Mouse (Mus musculus): ENCODE measurements at regions not wholly inside any gene's neighbourhood (a gene's known extent, or its start where the extent isn't known, plus 50 kb on each side); places are given as distances from the start of the nearest gene placed in this dataset.
A peak's percentile ranks its signal among the peaks of the same experiment; 100 is the strongest.

DNA sequence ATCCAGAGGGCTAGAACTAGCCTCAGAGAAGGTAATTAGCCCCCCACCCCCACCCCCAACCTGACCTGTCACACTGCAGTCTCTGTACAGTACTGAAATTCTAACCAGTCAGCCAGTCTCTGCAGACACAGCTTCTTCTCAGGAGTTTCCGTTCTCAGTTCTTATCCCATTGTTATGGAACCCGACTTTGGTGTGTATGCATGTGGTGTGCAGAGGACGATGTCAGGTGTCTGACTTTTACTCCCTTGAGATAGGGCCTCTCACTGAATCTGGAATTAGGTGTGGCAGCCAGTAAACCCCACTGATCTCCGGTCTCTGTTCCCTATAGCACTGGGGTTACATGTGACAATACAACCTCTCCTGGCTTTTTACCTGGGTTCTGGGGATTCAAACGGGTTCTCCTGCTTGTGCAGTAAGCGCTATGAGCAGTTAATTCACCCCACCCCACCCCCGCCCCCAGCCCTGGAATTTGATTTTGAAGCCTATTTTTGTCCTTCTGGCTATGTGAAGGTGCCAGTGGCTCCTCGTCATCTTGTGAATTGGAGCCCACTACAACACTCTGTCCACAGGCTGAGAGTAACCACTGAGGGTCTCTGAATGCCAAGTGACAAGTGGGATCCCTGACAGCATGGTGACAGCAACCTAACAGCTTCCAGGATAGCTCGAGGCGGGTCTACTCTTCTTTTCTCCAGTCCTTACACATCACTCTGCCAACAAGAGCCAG, 429.4 kb downstream of the Fut8 start:
- WGBS = 80% methylated on average over 10 of the region's 10 CpGs
- Histone ChIP-seq H3K36me3 (ENCODE audit: control insufficient read depth, insufficient read depth, low read length) (no peaks in the 10 kb centered on the region), H3K27ac (ENCODE audit: low read depth, low read length) (no peak overlapping the region), H3K27me3 (ENCODE audit: control insufficient read depth, insufficient read depth, low read length) (no peaks in the 10 kb centered on the region), H3K4me2 (ENCODE audit: low read depth, low read length) (no peak overlapping the region), H3K4me3 (ENCODE audit: low read depth, low read length) (no peak overlapping the region), H3K9me3 (ENCODE audit: control insufficient read depth, low read length) (no peaks in the 10 kb centered on the region), H3K9ac (replicated peaks; ENCODE audit: low read depth, low read length) (no peak overlapping the region), H3K4me1 (ENCODE audit: control insufficient read depth, insufficient read depth, low read length) (no peaks in the 10 kb centered on the region)
- ATAC-seq (ENCODE audit: low read depth) = no peak

GRCm38 (mm10) chr12:77667875-77668204, 429.9 kb downstream of the Fut8 start:
- Histone ChIP-seq H3K9me3 (ENCODE audit: control insufficient read depth, low read length) (no peaks in the 10 kb centered on the region), H3K4me2 (ENCODE audit: low read depth, low read length) (no peak overlapping the region), H3K27ac (ENCODE audit: low read depth, low read length) (no peak overlapping the region), H3K27me3 (ENCODE audit: control insufficient read depth, insufficient read depth, low read length) (no peaks in the 10 kb centered on the region), H3K4me3 (ENCODE audit: low read depth, low read length) (no peak overlapping the region), H3K36me3 (ENCODE audit: control insufficient read depth, insufficient read depth, low read length) (no peaks in the 10 kb centered on the region), H3K4me1 (ENCODE audit: control insufficient read depth, insufficient read depth, low read length) (no peaks in the 10 kb centered on the region), H3K9ac (replicated peaks; ENCODE audit: low read depth, low read length) (no peak overlapping the region)
- ATAC-seq (ENCODE audit: low read depth) = peak; percentile 70; the same call in 1 of the 2 replicates
- WGBS = 6% methylated on average over 6 of the region's 6 CpGs

GRCm38 (mm10) chr12:77670531-77670930, 432.6 kb downstream of the Fut8 start:
- ATAC-seq (ENCODE audit: low read depth) = no peak
- H3K4me1 ChIP-seq (ENCODE audit: control insufficient read depth, insufficient read depth, low read length) = no peaks in the 10 kb centered on the region
- WGBS = 69% methylated on average over 8 of the region's 8 CpGs
- H3K36me3 ChIP-seq (ENCODE audit: control insufficient read depth, insufficient read depth, low read length) = no peaks in the 10 kb centered on the region
- no peaks in the 10 kb centered on the region for H3K9me3 ChIP-seq (ENCODE audit: control insufficient read depth, low read length)
- no peak overlapping the region for H3K27ac ChIP-seq (ENCODE audit: low read depth, low read length)
- H3K9ac ChIP-seq (replicated peaks; ENCODE audit: low read depth, low read length) = no peak overlapping the region
- H3K4me3 ChIP-seq (ENCODE audit: low read depth, low read length) = no peak overlapping the region
- no peaks in the 10 kb centered on the region for H3K27me3 ChIP-seq (ENCODE audit: control insufficient read depth, insufficient read depth, low read length)
- no peak overlapping the region for H3K4me2 ChIP-seq (ENCODE audit: low read depth, low read length)

- Histone ChIP-seq H3K27ac (ENCODE audit: low read depth, low read length) (no peak overlapping the region), H3K4me2 (ENCODE audit: low read depth, low read length) (no peak overlapping the region), H3K4me1 (ENCODE audit: control insufficient read depth, insufficient read depth, low read length) (no peaks in the 10 kb centered on the region), H3K9me3 (ENCODE audit: control insufficient read depth, low read length) (no peaks in the 10 kb centered on the region), H3K4me3 (ENCODE audit: low read depth, low read length) (no peak overlapping the region), H3K36me3 (ENCODE audit: control insufficient read depth, insufficient read depth, low read length) (no peaks in the 10 kb centered on the region), H3K9ac (replicated peaks; ENCODE audit: low read depth, low read length) (no peak overlapping the region), H3K27me3 (ENCODE audit: control insufficient read depth, insufficient read depth, low read length) (no peaks in the 10 kb centered on the region)
- ATAC-seq (ENCODE audit: low read depth) = no peak
- 79% methylated on average over 2 of the region's 2 CpGs for WGBS
These were observed 436.4 kb downstream of the Fut8 start for GRCm38 (mm10) chr12:77674352-77674751.

DNA sequence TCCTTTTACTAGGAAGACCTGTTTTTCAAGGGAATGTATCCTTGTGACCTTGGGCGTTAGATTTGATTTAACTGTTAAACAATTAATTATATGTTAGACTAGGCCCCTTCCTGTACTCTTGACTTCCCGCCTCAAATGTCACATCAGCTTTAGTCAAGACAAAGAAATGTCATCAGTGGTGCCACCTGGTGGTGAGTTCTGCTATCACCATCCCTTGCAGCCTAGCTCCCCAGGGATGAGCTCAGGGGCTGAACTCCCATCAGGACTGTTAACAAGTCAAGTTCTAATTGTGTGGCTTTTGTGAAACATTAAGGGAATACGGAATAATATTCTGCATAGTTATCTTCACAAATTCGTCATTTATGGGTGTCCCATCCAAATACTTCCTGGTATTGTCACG, 436.8 kb downstream of the Fut8 start:
- H3K4me3 ChIP-seq (ENCODE audit: low read depth, low read length) = no peak overlapping the region
- no peaks in the 10 kb centered on the region for H3K4me1 ChIP-seq (ENCODE audit: control insufficient read depth, insufficient read depth, low read length)
- ATAC-seq (ENCODE audit: low read depth) = no peak
- H3K27ac ChIP-seq (ENCODE audit: low read depth, low read length) = no peak overlapping the region
- WGBS = 77% methylated on average over 5 of the region's 5 CpGs
- H3K9me3 ChIP-seq (ENCODE audit: control insufficient read depth, low read length) = no peaks in the 10 kb centered on the region
- H3K4me2 ChIP-seq (ENCODE audit: low read depth, low read length) = no peak overlapping the region
- no peaks in the 10 kb centered on the region for H3K36me3 ChIP-seq (ENCODE audit: control insufficient read depth, insufficient read depth, low read length)
- no peaks in the 10 kb centered on the region for H3K27me3 ChIP-seq (ENCODE audit: control insufficient read depth, insufficient read depth, low read length)
- no peak overlapping the region for H3K9ac ChIP-seq (replicated peaks; ENCODE audit: low read depth, low read length)

DNA sequence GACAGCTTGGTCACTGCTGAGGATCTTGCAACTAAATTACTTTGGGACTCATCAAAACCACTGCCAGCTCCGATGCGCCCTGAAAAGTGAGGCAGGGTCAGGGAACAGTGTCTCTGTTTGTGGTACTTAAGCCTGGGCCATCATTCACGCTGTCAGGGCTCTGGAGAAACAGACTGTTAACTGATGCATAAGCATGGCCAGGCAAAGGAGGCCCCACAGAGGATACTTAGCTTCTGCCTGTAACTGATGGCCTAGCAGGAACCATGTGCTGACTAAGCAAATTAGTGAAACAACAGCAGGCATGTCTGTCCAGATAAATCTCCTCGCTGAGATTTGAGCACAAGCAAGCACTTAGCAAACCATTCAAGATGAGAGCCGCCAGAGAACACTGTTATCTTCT, 440.1 kb downstream of the Fut8 start:
- Histone ChIP-seq H3K27me3 (ENCODE audit: control insufficient read depth, insufficient read depth, low read length) (no peaks in the 10 kb centered on the region), H3K4me2 (ENCODE audit: low read depth, low read length) (no peak overlapping the region), H3K36me3 (ENCODE audit: control insufficient read depth, insufficient read depth, low read length) (no peaks in the 10 kb centered on the region), H3K27ac (ENCODE audit: low read depth, low read length) (no peak overlapping the region), H3K9ac (replicated peaks; ENCODE audit: low read depth, low read length) (no peak overlapping the region), H3K4me1 (ENCODE audit: control insufficient read depth, insufficient read depth, low read length) (no peaks in the 10 kb centered on the region), H3K9me3 (ENCODE audit: control insufficient read depth, low read length) (no peaks in the 10 kb centered on the region), H3K4me3 (ENCODE audit: low read depth, low read length) (no peak overlapping the region)
- ATAC-seq (ENCODE audit: low read depth) = no peak
- 34% methylated on average over 5 of the region's 5 CpGs for WGBS

- H3K36me3 ChIP-seq (ENCODE audit: control insufficient read depth, insufficient read depth, low read length) = no peaks in the 10 kb centered on the region
- no peak overlapping the region for H3K27ac ChIP-seq (ENCODE audit: low read depth, low read length)
- H3K27me3 ChIP-seq (ENCODE audit: control insufficient read depth, insufficient read depth, low read length) = no peaks in the 10 kb centered on the region
- no peaks in the 10 kb centered on the region for H3K4me1 ChIP-seq (ENCODE audit: control insufficient read depth, insufficient read depth, low read length)
- no peak overlapping the region for H3K4me3 ChIP-seq (ENCODE audit: low read depth, low read length)
- H3K9me3 ChIP-seq (ENCODE audit: control insufficient read depth, low read length) = no peaks in the 10 kb centered on the region
- H3K4me2 ChIP-seq (ENCODE audit: low read depth, low read length) = no peak overlapping the region
- no peak; the same call in 1 of the 2 replicates for ATAC-seq (ENCODE audit: low read depth)
- 57% methylated on average over 6 of the region's 6 CpGs for WGBS
- H3K9ac ChIP-seq (replicated peaks; ENCODE audit: low read depth, low read length) = no peak overlapping the region
These were observed 456.2 kb downstream of the Fut8 start for GRCm38 (mm10) chr12:77694101-77694500.

GRCm38 (mm10) chr12:77696039-77696631, 458.2 kb downstream of the Fut8 start:
- H3K9me3 ChIP-seq (ENCODE audit: control insufficient read depth, low read length) = no peaks in the 10 kb centered on the region
- H3K36me3 ChIP-seq (ENCODE audit: control insufficient read depth, insufficient read depth, low read length) = no peaks in the 10 kb centered on the region
- no peak overlapping the region for H3K4me2 ChIP-seq (ENCODE audit: low read depth, low read length)
- WGBS = 80% methylated on average over 8 of the region's 8 CpGs
- H3K27ac ChIP-seq (ENCODE audit: low read depth, low read length) = no peak overlapping the region
- H3K9ac ChIP-seq (replicated peaks; ENCODE audit: low read depth, low read length) = no peak overlapping the region
- ATAC-seq (ENCODE audit: low read depth) = no peak
- H3K27me3 ChIP-seq (ENCODE audit: control insufficient read depth, insufficient read depth, low read length) = no peaks in the 10 kb centered on the region
- no peaks in the 10 kb centered on the region for H3K4me1 ChIP-seq (ENCODE audit: control insufficient read depth, insufficient read depth, low read length)
- no peak overlapping the region for H3K4me3 ChIP-seq (ENCODE audit: low read depth, low read length)

DNA sequence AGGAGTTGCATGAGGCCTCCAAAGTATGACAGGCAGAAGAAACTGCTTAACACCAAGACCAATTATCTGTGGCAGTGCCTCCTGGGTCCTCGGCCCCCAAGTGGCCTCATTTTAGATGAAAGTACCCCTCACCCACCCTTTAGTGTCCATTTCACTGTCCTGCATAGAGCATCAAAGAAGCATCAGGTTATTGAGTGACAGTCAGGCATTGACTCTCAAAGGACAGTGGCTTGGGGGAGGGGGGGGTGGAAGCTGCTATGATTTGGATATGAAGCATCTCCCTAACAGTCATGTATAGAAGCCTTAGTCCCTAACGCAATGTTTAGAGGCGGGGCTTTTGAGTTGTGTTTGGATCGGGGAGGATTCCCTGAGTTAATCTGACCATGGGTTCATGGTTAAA, 458.7 kb downstream of the Fut8 start:
- no peak overlapping the region for H3K4me3 ChIP-seq (ENCODE audit: low read depth, low read length)

More for the DNA sequence above, 458.7 kb downstream of the Fut8 start:
- no peaks in the 10 kb centered on the region for H3K9me3 ChIP-seq (ENCODE audit: control insufficient read depth, low read length)
- H3K4me2 ChIP-seq (ENCODE audit: low read depth, low read length) = no peak overlapping the region
- H3K9ac ChIP-seq (replicated peaks; ENCODE audit: low read depth, low read length) = no peak overlapping the region
- H3K4me1 ChIP-seq (ENCODE audit: control insufficient read depth, insufficient read depth, low read length) = no peaks in the 10 kb centered on the region
- ATAC-seq (ENCODE audit: low read depth) = no peak
- no peaks in the 10 kb centered on the region for H3K27me3 ChIP-seq (ENCODE audit: control insufficient read depth, insufficient read depth, low read length)
- 91% methylated on average over 4 of the region's 4 CpGs for WGBS
- H3K27ac ChIP-seq (ENCODE audit: low read depth, low read length) = no peak overlapping the region
- H3K36me3 ChIP-seq (ENCODE audit: control insufficient read depth, insufficient read depth, low read length) = no peaks in the 10 kb centered on the region

Data from neural tube, embryonic 14.5 days (tissue).